Mouse (Mus musculus): ENCODE data around the gene Slc29a4. TPM values are rescaled to one million over a fixed set of nuclear protein-coding genes. Genes with fewer than 3 reads are reported as not detected.
A peak's percentile ranks its signal among the peaks of the same experiment; 100 is the strongest.

Slc29a4 gene
- polyA plus RNA-seq (2015; fragmentation: Nextera tagmentation; extraction: Ambion mirVana) = 7.2 and 7.4 TPM in 2 replicates

DNA sequence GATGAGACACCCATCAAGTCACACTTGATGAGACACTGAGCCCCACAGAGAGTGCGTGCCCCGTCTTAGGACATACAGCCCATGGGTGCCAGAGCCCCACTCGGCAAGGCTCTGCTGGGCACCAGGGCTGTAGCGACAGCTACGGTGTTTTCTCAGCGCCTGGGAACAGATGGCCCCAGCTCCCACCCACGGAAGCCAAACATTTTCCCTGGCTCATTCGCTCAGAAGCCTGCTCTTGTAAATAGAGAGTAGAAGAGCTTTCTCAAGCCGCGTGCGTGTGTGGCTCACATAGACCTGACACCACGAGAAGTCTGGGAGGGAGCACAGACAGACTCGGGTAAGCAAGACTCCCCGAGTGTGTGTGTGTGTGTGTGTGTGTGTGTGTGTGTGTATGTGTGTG, at the start of gene Slc29a4:
Gene Slc29a4 (plus strand): TSS at position 265 of the 400 bp plus-strand sequence.
- H3K4me1 ChIP-seq = 0 out of 2 replicates have a peak, but pooled peaks cover 3% of the 10 kb centered on the region
- no peaks in the 10 kb centered on the region for H3K9me3 ChIP-seq
- 49% methylated on average over 14 of the region's 14 CpGs for WGBS
- no peak within 1 kb of the TSS for H3K9ac ChIP-seq
- no peak within 1 kb of the TSS for H3K27ac ChIP-seq
- no peaks in the 10 kb centered on the region for H3K27me3 ChIP-seq (replicated peaks)
- H3K4me2 ChIP-seq = no peak within 1 kb of the TSS
- no peak within 1 kb of the TSS for H3K4me3 ChIP-seq (replicated peaks)
- no peaks in the 10 kb centered on the region for H3K36me3 ChIP-seq
- ATAC-seq (ENCODE audit: insufficient read depth, low FRiP score, low read depth) = no peak

DNA sequence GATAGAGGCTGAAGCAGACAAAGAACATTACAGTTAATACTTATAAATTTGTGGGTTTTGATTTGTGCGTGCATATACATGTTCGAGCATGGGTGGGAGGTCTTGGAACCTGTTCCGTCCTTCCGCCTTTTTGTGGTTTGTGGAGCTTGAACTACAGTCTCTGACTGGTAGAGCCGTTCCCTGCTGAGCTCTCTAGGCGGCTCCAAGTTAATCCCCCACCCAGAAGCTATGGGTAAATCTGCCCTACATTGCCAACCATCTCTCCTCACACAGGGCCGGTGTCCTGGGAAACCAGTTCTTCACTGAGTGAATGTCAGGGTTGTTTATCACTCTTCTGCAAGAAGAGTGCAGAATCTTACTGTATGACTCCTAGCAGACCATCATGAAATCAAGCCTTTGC, 44.1 kb upstream of the Slc29a4 start:
- H3K9me3 ChIP-seq = no peaks in the 10 kb centered on the region
- no peak overlapping the region for H3K4me3 ChIP-seq (replicated peaks)
- no peak overlapping the region for H3K27ac ChIP-seq
- H3K36me3 ChIP-seq = no peaks in the 10 kb centered on the region
- 74% methylated on average over 7 of the region's 7 CpGs for WGBS
- no peak overlapping the region for H3K9ac ChIP-seq
- peaks cover 4% of the 10 kb centered on the region; the same call in 1 of the 2 replicates for H3K4me1 ChIP-seq
- no peak overlapping the region for H3K4me2 ChIP-seq
- no peaks in the 10 kb centered on the region for H3K27me3 ChIP-seq (replicated peaks)
- no peak for ATAC-seq (ENCODE audit: insufficient read depth, low FRiP score, low read depth)

DNA sequence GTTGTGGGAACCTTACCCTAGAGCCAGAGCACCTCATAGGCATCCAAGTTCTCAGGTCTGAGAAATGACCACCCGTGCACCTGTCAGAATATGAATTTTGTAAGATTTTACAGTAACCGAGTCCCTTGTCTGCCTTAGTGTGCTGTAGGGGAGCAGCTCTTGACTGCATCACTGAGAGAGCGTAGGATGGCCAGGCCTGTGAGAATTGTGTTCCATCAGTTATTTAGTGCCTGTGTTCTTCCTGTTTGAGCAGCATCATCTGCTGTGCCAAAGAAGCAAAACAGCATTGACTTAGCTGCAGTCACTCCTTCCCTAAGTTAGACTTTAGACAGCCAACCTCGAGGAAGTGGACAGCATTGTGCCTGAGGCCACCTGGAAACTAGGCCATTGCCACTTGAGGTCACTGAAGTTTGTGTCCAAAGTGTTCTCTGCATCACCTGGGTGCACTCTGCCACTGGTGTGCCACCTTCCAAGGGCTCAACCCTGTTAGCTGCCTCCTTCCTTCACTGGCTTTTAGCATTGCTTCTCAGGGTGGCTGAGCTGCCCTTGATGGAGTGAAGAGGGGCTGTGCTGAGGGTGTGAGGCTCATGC, 42.8 kb upstream of the Slc29a4 start:
- ATAC-seq (ENCODE audit: insufficient read depth, low FRiP score, low read depth) = no peak
- no peak overlapping the region for H3K4me3 ChIP-seq (replicated peaks)
- peaks cover 4% of the 10 kb centered on the region; the same call in 1 of the 2 replicates for H3K4me1 ChIP-seq
- H3K27me3 ChIP-seq (replicated peaks) = no peaks in the 10 kb centered on the region
- no peak overlapping the region for H3K27ac ChIP-seq
- 90% methylated on average over 4 of the region's 4 CpGs for WGBS
- H3K4me2 ChIP-seq = no peak overlapping the region
- H3K9me3 ChIP-seq = no peaks in the 10 kb centered on the region
- H3K36me3 ChIP-seq = no peaks in the 10 kb centered on the region
- H3K9ac ChIP-seq = no peak overlapping the region

DNA sequence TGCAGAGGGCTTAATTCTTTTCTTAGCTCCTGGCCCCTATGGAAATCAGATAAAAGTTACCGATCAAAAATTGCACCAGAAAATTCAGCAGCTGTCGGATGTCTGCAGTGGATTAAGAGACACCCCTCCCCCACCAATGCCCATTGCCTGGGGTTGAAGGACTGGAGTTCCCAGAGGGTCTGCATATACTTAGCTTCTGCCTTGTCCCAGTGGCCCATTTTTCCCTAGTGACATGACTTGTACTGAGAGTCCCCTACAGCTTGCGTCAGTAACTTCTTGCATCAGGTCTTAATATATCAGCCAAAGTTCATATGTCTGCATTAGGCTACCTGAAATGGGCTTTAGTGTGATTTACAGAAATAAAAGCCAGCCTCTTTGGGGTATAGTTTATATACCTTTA, 41.9 kb upstream of the Slc29a4 start:
- WGBS = 45% methylated on average over 3 of the region's 3 CpGs
- Histone ChIP-seq H3K4me2 (no peak overlapping the region), H3K27me3 (replicated peaks) (no peaks in the 10 kb centered on the region), H3K4me3 (replicated peaks) (no peak overlapping the region), H3K36me3 (no peaks in the 10 kb centered on the region), H3K4me1 (peaks cover 4% of the 10 kb centered on the region; the same call in 1 of the 2 replicates), H3K9me3 (no peaks in the 10 kb centered on the region), H3K27ac (peak overlapping the region; percentile 1; the same call in 1 of the 2 replicates), H3K9ac (no peak overlapping the region)
- no peak for ATAC-seq (ENCODE audit: insufficient read depth, low FRiP score, low read depth)

DNA sequence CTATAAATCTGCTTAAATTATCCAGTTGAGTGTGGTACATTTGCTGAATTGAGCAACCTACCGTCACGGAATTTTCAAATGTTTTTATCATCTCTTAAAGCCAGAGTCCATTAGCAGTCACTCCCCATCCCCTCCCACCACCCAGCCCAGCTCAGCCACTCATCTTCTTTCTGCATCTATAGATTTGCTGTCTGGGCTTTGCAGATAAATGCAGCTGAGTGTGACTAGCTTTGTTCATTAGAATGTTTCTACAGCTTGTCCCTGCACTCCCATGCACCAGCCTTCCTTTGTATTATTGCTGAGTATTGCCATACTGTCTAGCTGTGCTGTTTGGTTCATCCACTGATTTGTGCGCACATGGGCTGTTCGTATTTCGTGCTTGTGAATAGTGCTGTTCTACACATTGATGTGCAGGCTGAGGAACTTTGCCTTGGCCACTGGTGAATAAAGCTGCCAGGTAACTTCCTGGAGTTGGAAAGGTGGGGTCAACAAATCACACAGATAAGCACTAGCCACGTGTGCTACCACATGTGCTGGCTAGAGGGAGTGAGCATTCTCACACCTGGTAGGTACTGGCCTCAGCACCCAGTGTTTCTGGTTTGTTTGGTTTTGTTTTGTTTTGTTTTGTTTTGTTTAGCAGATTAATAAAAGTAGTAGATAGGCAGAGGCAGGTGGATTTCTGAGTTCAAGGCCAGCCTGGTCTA, 41.4 kb upstream of the Slc29a4 start:
- no peaks in the 10 kb centered on the region for H3K9me3 ChIP-seq
- H3K4me3 ChIP-seq (replicated peaks) = no peak overlapping the region
- ATAC-seq (ENCODE audit: insufficient read depth, low FRiP score, low read depth) = peak; percentile 85
- no peaks in the 10 kb centered on the region for H3K27me3 ChIP-seq (replicated peaks)
- no peak overlapping the region for H3K9ac ChIP-seq
- H3K4me1 ChIP-seq = peaks cover 4% of the 10 kb centered on the region; the same call in 1 of the 2 replicates
- no peak overlapping the region for H3K27ac ChIP-seq
- H3K4me2 ChIP-seq = no peak overlapping the region
- WGBS = 52% methylated on average over 6 of the region's 6 CpGs
- H3K36me3 ChIP-seq = peaks cover 2% of the 10 kb centered on the region; the same call in 1 of the 2 replicates

DNA sequence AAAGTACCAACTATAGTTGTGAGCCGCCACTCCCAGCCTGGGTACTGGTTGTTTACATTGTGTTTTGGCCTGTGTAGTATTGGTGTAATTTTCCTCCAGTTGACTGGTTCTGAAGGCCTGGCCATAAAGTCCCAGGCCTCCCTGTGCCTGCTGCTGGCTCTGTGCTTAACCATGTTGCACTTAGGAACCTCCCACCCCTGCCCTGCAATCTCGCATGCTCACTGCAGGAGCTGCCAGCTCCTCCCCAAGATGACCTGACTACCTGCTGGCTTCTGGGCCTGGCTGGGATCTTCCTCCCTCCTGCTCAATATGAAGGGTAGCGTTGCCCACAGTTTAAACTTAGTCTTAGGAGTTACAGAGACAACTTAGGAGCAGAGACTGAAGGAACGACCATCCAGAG, 40.0 kb upstream of the Slc29a4 start:
- Histone ChIP-seq H3K27ac (no peak overlapping the region), H3K27me3 (replicated peaks) (no peaks in the 10 kb centered on the region), H3K4me1 (peaks cover 4% of the 10 kb centered on the region; the same call in 1 of the 2 replicates), H3K4me3 (replicated peaks) (no peak overlapping the region), H3K9me3 (no peaks in the 10 kb centered on the region), H3K4me2 (no peak overlapping the region), H3K9ac (no peak overlapping the region), H3K36me3 (peaks cover 13% of the 10 kb centered on the region; the same call in 1 of the 2 replicates)
- 71% methylated on average over 4 of the region's 4 CpGs for WGBS
- ATAC-seq (ENCODE audit: insufficient read depth, low FRiP score, low read depth) = no peak

DNA sequence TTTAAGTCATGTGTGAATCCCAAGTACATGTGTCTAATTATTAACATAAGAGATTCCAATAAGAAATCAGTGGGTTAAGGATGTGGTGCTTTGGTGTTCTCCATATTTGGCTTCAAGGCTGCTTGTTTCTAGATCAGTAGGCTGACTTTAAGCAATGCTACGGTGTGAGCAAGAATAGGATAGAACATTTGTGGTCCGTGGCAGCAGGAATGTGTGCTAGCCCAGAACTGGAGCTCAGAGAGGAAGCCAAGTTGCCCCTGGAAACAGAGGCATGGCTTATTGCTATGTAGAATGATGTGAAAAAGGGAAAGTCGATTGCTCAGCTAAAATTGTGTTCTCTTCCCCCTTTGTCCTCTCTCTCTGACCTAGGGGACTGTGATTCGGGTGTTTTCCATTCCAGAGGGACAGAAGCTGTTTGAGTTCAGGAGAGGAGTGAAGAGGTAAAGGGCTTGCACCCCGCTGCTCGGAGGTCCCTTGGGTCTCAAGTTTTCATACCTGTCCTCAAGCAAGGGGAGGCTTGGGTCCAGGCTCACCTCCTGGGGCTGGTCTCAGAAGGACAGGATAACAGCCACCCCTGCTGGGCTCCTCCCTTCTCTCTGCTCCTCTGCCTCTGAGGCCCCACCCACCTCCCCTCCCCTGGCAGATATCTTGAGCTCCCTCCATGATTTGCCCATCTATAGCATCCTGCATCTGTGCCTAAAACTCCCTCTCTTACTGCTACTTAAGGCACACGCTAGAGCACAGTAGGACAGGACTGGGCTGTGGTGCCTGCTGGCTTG, 31.5 kb upstream of the Slc29a4 start:
- Histone ChIP-seq H3K4me2 (no peak overlapping the region), H3K36me3 (peaks cover 69% of the 10 kb centered on the region), H3K9ac (no peak overlapping the region), H3K4me3 (replicated peaks) (no peak overlapping the region), H3K27ac (no peak overlapping the region), H3K9me3 (no peaks in the 10 kb centered on the region), H3K27me3 (replicated peaks) (no peaks in the 10 kb centered on the region), H3K4me1 (no peaks in the 10 kb centered on the region)
- 93% methylated on average over 7 of the region's 7 CpGs for WGBS
- no peak for ATAC-seq (ENCODE audit: insufficient read depth, low FRiP score, low read depth)

DNA sequence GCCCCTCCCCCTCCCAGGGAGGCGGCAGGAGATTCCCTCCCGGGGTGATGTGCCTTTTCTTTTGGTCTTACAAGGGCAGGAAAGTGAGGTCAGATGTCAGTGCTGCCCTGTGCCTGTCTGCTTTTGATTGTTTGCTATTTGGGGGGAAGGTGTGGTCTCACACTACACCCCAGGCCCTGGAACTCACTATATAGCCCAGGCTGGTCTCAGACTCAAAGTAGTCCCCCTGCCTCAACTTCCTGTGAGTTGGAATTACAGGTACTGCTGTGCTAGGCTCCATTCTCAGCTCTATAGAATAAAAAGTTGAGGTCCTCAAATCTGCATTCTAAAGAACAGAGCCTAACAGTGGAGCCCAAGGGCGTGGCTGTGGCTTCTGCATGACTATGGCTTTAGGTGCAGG, 24.4 kb upstream of the Slc29a4 start:
- Histone ChIP-seq H3K27me3 (replicated peaks) (no peaks in the 10 kb centered on the region), H3K9me3 (no peaks in the 10 kb centered on the region), H3K4me1 (0 out of 2 replicates have a peak, but pooled peaks cover under 1% of the 10 kb centered on the region), H3K4me3 (replicated peaks) (no peak overlapping the region), H3K27ac (no peak overlapping the region), H3K4me2 (no peak overlapping the region), H3K9ac (no peak overlapping the region), H3K36me3 (peaks cover 41% of the 10 kb centered on the region)
- no peak for ATAC-seq (ENCODE audit: insufficient read depth, low FRiP score, low read depth)
- 46% methylated on average over 3 of the region's 3 CpGs for WGBS

DNA sequence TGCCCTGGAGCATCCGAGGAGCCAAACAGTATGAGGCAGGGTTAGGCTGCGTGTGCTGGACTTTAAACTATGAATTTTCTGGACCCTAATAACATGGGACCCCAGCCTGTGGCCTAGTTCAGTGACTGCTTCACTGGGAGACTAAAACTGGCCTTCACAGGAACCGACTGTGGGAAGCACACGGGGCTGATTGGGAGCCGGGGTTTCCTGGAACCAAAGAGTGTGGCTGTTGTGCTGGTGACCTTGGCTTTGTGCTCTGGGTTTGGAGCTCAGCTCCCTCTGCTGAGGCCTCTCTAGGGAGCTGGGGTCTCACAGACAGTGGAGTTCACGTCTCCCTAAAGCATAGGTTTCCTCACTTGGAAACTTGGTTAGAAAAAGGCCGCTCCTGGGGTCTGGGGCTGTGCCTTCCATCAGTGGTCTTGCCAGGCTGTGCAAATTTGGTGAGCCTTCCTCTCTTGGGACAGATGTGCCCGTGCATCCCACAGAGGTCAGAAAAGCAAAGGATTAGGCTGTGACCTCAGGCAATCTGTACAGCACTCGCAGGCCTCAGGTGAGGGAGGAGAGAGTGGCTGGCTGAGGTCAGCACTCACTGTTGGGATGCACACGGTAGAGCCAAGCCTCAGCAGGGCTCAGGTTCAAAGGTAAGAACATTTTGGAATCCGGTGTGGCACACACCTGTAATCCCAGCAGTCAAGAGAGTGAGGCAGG, 23.6 kb upstream of the Slc29a4 start:
- ATAC-seq (ENCODE audit: insufficient read depth, low FRiP score, low read depth) = no peak
- Histone ChIP-seq H3K4me3 (replicated peaks) (no peak overlapping the region), H3K9ac (no peak overlapping the region), H3K9me3 (no peaks in the 10 kb centered on the region), H3K4me2 (no peak overlapping the region), H3K27ac (no peak overlapping the region), H3K27me3 (replicated peaks) (no peaks in the 10 kb centered on the region), H3K4me1 (0 out of 2 replicates have a peak, but pooled peaks cover 2% of the 10 kb centered on the region), H3K36me3 (peaks cover 39% of the 10 kb centered on the region)
- 86% methylated on average over 11 of the region's 11 CpGs for WGBS

DNA sequence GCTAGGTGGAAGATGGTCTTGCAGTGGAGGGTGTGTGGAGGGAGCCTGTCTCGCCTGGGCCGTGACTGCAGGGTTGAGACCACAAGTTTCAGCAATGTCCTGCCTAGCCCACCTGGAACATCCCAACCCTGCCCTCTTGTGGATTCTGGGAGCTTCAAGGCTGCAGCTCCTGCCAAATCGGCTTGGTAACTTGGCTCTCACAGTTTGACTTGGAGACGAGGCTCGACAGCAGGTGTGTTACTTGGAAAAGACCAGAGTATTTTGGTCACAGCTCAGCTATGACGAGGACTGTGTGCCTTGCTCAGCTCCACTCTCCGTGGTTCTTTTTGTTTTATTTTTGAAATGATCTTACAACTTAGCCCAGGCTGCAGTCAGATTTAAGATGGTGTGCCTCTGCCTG, 22.6 kb upstream of the Slc29a4 start:
- H3K4me1 ChIP-seq = 0 out of 2 replicates have a peak, but pooled peaks cover 2% of the 10 kb centered on the region
- ATAC-seq (ENCODE audit: insufficient read depth, low FRiP score, low read depth) = no peak
- no peak overlapping the region for H3K27ac ChIP-seq
- no peak overlapping the region for H3K4me3 ChIP-seq (replicated peaks)
- peaks cover 29% of the 10 kb centered on the region for H3K36me3 ChIP-seq
- no peak overlapping the region for H3K9ac ChIP-seq
- no peak overlapping the region for H3K4me2 ChIP-seq
- WGBS = 78% methylated on average over 7 of the region's 7 CpGs
- no peaks in the 10 kb centered on the region for H3K27me3 ChIP-seq (replicated peaks)
- no peaks in the 10 kb centered on the region for H3K9me3 ChIP-seq

DNA sequence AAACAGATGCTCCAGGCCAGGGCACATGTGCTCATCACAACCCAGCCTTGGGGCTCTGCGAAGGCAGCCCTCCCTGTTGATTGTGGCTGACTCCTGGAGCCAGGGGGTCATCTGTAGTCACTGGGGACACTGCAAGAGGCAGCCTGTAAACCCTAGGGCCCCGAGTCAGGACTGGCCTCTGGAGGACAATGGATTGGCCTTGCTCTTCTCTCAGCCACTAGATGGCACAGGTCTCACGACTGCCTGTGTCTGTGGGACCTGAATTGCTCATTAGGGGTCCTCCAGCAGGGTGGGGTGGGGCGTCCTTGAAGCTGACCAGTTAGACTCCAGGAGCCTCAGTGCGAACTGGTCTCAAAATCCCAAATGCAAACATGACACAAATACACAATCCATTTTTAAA, 19.2 kb upstream of the Slc29a4 start:
- H3K4me1 ChIP-seq = 0 out of 2 replicates have a peak, but pooled peaks cover 2% of the 10 kb centered on the region
- H3K27ac ChIP-seq = no peak overlapping the region
- no peak overlapping the region for H3K4me3 ChIP-seq (replicated peaks)
- no peak for ATAC-seq (ENCODE audit: insufficient read depth, low FRiP score, low read depth)
- H3K36me3 ChIP-seq = 0 out of 2 replicates have a peak, but pooled peaks cover 6% of the 10 kb centered on the region
- WGBS = 24% methylated on average over 5 of the region's 5 CpGs
- H3K27me3 ChIP-seq (replicated peaks) = no peaks in the 10 kb centered on the region
- no peak overlapping the region for H3K9ac ChIP-seq
- no peak overlapping the region for H3K4me2 ChIP-seq
- no peaks in the 10 kb centered on the region for H3K9me3 ChIP-seq
